Mouse (Mus musculus): Measurements from ENCODE around the gene Gm20532. TPM values are rescaled to one million over a fixed set of nuclear protein-coding genes. Genes with fewer than 3 reads are reported as not detected.

Gene Gm20532
- polyA plus RNA-seq, 1 experiment from 2014 or later, result not detected

DNA sequence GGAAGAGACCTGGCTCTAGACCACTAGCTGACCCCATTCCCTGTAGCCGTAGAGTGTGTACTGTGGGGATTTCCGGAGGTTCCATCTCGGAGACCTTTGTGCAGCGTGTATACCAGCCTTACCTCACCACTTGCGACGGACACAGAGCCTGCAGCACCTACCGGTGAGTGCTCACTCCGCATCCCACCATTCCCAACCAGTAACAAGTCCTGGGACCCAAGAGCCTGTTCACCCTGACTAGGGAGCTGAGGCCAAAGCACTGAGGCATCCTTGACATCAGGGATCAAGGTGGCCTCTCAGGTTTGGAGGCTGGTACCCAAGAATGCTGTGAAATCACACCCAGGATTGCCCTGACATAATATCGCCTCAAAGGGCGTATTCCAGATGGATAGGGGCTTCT is 2.8 kb downstream of the Gm20532 start:
- Histone ChIP-seq H3K9ac (ENCODE audit: low read length) (peak overlapping the region; percentile 83), H3K9me3 (ENCODE audit: control insufficient read depth, low read length) (no peaks in the 10 kb centered on the region), H3K4me1 (replicated peaks; ENCODE audit: control insufficient read depth, insufficient read depth, low read length) (peaks cover 21% of the 10 kb centered on the region), H3K4me2 (ENCODE audit: low read depth, low read length) (peak overlapping the region; percentile 84), H3K27ac (ENCODE audit: low read length) (peak overlapping the region; percentile 87; the same call in 1 of the 2 replicates), H3K4me3 (ENCODE audit: low read length) (peak overlapping the region; percentile 71), H3K36me3 (ENCODE audit: control insufficient read depth, insufficient read depth, low read length) (peaks cover 13% of the 10 kb centered on the region), H3K27me3 (ENCODE audit: control insufficient read depth, insufficient read depth, low read depth, low read length) (no peaks in the 10 kb centered on the region)
- WGBS, result 73% methylated on average over 10 of the region's 10 CpGs
- no peak for ATAC-seq (ENCODE audit: low read depth)

DNA sequence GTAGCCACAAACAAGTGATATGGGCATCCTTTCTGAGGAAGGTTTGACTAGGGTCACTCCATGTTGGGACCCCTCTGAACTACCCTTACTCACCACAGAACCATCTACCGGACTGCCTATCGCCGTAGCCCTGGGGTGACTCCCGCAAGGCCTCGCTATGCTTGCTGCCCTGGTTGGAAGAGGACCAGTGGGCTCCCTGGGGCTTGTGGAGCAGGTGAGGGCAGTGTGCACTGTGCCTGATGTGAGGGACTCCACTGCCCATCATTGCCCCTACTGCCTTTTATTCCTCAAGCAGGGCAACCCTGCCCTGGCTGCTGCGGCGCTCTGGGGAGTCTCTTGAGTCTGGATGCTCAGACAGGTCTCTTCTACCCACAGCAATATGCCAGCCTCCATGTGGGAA is 3.8 kb downstream of the Gm20532 start:
- Histone ChIP-seq H3K9me3 (ENCODE audit: control insufficient read depth, low read length) (no peaks in the 10 kb centered on the region), H3K27ac (ENCODE audit: low read length) (peak overlapping the region; percentile 41; the same call in 1 of the 2 replicates), H3K27me3 (ENCODE audit: control insufficient read depth, insufficient read depth, low read depth, low read length) (no peaks in the 10 kb centered on the region), H3K36me3 (ENCODE audit: control insufficient read depth, insufficient read depth, low read length) (peaks cover 17% of the 10 kb centered on the region), H3K9ac (ENCODE audit: low read length) (peak overlapping the region; percentile 83), H3K4me1 (replicated peaks; ENCODE audit: control insufficient read depth, insufficient read depth, low read length) (peaks cover 21% of the 10 kb centered on the region), H3K4me2 (ENCODE audit: low read depth, low read length) (peak overlapping the region; percentile 41), H3K4me3 (ENCODE audit: low read length) (peak overlapping the region; percentile 71)
- 87% methylated on average over 7 of the region's 7 CpGs for WGBS
- no peak for ATAC-seq (ENCODE audit: low read depth)

DNA sequence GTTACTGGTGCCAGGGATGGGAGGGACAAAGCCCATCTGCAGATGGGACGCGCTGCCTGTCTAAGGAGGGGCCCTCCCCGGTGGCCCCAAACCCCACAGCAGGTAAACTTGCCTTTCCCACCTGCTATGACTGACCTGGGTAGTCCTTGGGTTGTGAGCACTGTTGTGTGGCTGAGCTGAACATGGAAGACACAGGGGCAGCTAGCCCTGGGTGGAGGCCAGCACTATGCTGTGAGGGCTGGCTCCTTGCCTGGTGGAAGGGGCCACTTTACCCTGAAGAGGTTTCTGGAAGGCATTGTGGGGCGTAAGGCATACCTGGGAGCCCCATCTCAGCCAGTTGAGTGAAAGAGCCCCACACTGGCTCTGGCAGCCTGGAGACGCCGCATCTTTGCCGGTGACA is 4.5 kb downstream of the Gm20532 start:
- Histone ChIP-seq H3K27ac (ENCODE audit: low read length) (peak overlapping the region; percentile 61), H3K4me1 (replicated peaks; ENCODE audit: control insufficient read depth, insufficient read depth, low read length) (peaks cover 21% of the 10 kb centered on the region), H3K36me3 (ENCODE audit: control insufficient read depth, insufficient read depth, low read length) (peaks cover 19% of the 10 kb centered on the region), H3K4me2 (ENCODE audit: low read depth, low read length) (peak overlapping the region; percentile 41), H3K9ac (ENCODE audit: low read length) (peak overlapping the region; percentile 83), H3K27me3 (ENCODE audit: control insufficient read depth, insufficient read depth, low read depth, low read length) (no peaks in the 10 kb centered on the region), H3K4me3 (ENCODE audit: low read length) (peak overlapping the region; percentile 14; the same call in 1 of the 2 replicates), H3K9me3 (ENCODE audit: control insufficient read depth, low read length) (no peaks in the 10 kb centered on the region)
- no peak for ATAC-seq (ENCODE audit: low read depth)
- 82% methylated on average over 7 of the region's 7 CpGs for WGBS

DNA sequence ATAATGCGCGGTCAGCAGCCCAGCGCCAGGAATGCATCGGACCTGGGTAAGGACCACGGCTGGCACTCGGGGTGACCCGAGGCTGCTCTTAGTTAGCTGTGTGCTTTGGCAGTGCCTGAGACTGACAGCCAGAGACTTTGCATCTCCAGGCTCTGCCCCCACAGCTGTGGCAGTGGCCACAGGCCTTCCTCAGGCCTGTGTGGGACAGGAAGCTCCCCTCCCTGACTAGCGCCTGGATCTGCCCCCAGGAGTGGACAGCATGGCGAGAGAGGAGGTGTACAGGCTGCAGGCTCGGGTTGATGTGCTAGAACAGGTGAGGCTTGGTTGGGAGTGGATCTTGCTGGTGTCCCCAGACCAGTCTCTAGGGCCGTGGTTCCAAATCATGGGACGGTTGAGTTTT is 5.0 kb downstream of the Gm20532 start:
- ATAC-seq (ENCODE audit: low read depth), result no peak
- H3K4me2 ChIP-seq (ENCODE audit: low read depth, low read length), result peak overlapping the region; percentile 41
- H3K27me3 ChIP-seq (ENCODE audit: control insufficient read depth, insufficient read depth, low read depth, low read length), result no peaks in the 10 kb centered on the region
- H3K27ac ChIP-seq (ENCODE audit: low read length), result peak overlapping the region; percentile 61
- peaks cover 18% of the 10 kb centered on the region for H3K4me1 ChIP-seq (replicated peaks; ENCODE audit: control insufficient read depth, insufficient read depth, low read length)
- no peaks in the 10 kb centered on the region for H3K9me3 ChIP-seq (ENCODE audit: control insufficient read depth, low read length)
- WGBS, result 69% methylated on average over 12 of the region's 12 CpGs
- peaks cover 20% of the 10 kb centered on the region for H3K36me3 ChIP-seq (ENCODE audit: control insufficient read depth, insufficient read depth, low read length)
- H3K9ac ChIP-seq (ENCODE audit: low read length), result peak overlapping the region; percentile 83; the same call in 1 of the 2 replicates
- peak overlapping the region; percentile 14; the same call in 1 of the 2 replicates for H3K4me3 ChIP-seq (ENCODE audit: low read length)

DNA sequence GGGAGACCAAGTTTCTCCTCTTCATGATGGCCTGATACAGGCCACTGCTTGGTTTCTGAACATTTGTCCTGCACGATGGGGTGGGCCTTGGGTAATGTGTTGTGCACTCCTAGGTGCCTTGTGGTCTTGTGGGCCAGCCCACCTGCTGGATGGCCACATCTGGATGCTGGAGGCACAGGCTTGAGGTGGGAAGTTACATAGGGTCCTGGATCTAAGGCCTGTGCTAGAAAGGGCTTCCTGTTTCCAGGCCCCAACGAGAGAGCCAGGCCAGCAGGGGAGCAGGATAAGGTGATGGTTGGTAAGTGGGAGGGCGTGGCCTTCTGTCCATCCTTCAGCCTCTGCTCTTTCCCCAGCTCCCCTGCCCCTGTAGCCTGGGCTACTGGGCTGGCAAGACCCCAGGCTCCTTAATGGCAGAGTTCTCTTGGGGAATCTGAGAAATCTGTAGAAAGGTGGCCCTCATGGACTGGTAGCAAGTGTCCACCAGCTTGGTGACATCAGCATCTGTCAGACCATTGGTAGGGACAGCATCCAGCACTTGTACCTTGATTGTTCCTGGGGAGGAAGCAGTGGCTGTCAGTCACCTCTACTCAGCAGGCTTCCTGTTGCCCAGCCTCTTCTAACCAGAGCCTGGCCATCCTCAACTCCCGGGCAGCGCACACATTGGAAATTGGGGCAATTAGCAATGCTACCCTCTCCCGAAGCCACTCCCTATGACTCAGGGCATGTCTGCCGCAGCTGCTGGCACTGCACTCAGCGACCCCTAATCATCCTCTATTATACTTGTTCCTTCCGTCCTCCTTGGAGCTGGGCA is 7.0 kb downstream of the Gm20532 start:
- no peak overlapping the region for H3K9ac ChIP-seq (ENCODE audit: low read length)
- H3K27ac ChIP-seq (ENCODE audit: low read length), result no peak overlapping the region
- no peak overlapping the region for H3K4me2 ChIP-seq (ENCODE audit: low read depth, low read length)
- peaks cover 20% of the 10 kb centered on the region for H3K36me3 ChIP-seq (ENCODE audit: control insufficient read depth, insufficient read depth, low read length)
- WGBS, result 66% methylated on average over 9 of the region's 9 CpGs
- H3K4me1 ChIP-seq (replicated peaks; ENCODE audit: control insufficient read depth, insufficient read depth, low read length), result peaks cover 10% of the 10 kb centered on the region
- H3K9me3 ChIP-seq (ENCODE audit: control insufficient read depth, low read length), result no peaks in the 10 kb centered on the region
- ATAC-seq (ENCODE audit: low read depth), result peak; percentile 13
- H3K27me3 ChIP-seq (ENCODE audit: control insufficient read depth, insufficient read depth, low read depth, low read length), result no peaks in the 10 kb centered on the region
- H3K4me3 ChIP-seq (ENCODE audit: low read length), result no peak overlapping the region

DNA sequence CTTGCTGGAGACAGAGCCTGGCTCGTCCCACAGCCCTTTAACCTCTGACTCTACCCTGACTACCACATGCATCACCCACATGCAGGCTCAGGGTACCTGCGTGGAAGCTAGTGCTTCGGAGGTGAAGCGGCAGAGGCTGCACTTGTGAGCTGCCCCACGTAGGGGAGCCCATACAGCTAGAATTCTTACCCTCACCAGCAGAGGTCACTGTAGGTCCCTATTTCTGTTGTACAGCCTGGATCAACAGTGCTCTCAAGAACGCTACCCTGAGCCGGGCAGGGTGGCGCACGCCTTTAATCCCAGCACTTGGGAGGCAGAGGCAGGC is 7.5 kb downstream of the Gm20532 start:
- Histone ChIP-seq H3K27ac (ENCODE audit: low read length) (no peak overlapping the region), H3K4me2 (ENCODE audit: low read depth, low read length) (no peak overlapping the region), H3K4me1 (replicated peaks; ENCODE audit: control insufficient read depth, insufficient read depth, low read length) (peaks cover 9% of the 10 kb centered on the region), H3K4me3 (ENCODE audit: low read length) (no peak overlapping the region), H3K36me3 (ENCODE audit: control insufficient read depth, insufficient read depth, low read length) (peaks cover 20% of the 10 kb centered on the region), H3K9ac (ENCODE audit: low read length) (no peak overlapping the region), H3K9me3 (ENCODE audit: control insufficient read depth, low read length) (no peaks in the 10 kb centered on the region), H3K27me3 (ENCODE audit: control insufficient read depth, insufficient read depth, low read depth, low read length) (no peaks in the 10 kb centered on the region)
- peak; percentile 32 for ATAC-seq (ENCODE audit: low read depth)
- WGBS, result 51% methylated on average over 9 of the region's 9 CpGs

DNA sequence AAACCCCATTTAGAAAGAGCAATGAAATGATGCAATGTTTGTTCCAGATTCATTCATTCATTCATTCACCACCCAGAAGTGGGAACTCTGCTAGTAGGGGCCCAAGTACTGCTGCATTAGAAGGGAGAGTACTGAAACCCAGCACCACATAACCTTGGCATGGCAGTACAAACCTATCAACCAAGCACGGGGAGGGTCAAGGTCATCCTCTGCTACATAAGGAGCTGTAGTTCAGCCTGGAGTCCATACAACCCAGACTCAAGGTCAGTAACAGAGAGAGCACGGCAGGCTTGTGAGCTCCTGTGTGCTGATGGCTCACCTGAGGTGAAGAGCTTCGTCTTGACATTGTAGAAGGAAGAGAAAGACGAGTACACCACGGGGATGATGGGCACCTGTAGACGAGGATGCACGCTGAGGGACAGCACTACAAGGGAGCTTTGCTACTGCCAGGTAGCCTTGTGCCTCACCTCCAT is 8.1 kb downstream of the Gm20532 start:
- Histone ChIP-seq H3K4me2 (ENCODE audit: low read depth, low read length) (no peak overlapping the region), H3K9me3 (ENCODE audit: control insufficient read depth, low read length) (no peaks in the 10 kb centered on the region), H3K9ac (ENCODE audit: low read length) (no peak overlapping the region), H3K27me3 (ENCODE audit: control insufficient read depth, insufficient read depth, low read depth, low read length) (no peaks in the 10 kb centered on the region), H3K4me1 (replicated peaks; ENCODE audit: control insufficient read depth, insufficient read depth, low read length) (peaks cover 9% of the 10 kb centered on the region), H3K36me3 (ENCODE audit: control insufficient read depth, insufficient read depth, low read length) (peaks cover 20% of the 10 kb centered on the region), H3K4me3 (ENCODE audit: low read length) (no peak overlapping the region), H3K27ac (ENCODE audit: low read length) (no peak overlapping the region)
- 82% methylated on average over 7 of the region's 7 CpGs for WGBS
- ATAC-seq (ENCODE audit: low read depth), result peak; percentile 23

DNA sequence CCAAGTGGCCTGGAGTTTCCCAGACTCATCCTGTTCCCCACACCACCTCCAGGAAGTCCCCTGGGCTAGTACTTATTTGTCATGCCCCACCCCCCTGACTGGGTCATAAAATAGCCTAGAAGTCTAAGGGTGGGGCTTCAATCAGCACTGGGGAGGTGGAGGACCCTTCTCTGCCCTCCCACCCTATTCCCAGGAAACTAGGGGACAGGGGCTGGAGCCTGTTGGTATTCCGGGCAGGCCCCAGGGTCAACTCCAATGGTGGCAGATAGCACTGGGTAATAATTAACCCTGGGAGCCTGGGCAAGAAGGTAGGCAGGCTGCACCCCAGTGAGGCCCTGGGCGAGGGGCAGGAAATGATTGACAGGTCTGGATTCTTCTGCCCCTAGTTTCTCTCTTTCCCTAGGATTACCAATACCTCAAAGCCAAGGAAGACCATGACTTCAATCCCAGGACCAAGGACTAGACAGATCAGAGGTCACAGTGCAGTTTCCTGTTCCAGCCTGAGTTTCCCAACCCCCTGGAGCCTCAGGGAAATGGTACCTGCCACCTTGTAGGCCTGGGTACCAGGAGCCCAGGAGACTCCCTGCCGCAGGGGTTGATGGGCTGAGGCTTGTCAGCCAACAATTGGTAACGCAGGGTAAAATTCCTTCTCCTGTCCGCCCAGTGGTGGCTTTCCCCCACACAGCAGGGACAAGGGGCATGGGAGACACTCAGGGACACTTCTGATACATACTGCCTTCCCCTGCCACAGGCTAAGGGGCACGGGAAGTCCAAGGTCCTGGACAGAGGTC is 8.7 kb downstream of the Gm20532 start:
- peaks cover 9% of the 10 kb centered on the region for H3K4me1 ChIP-seq (replicated peaks; ENCODE audit: control insufficient read depth, insufficient read depth, low read length)
- H3K9ac ChIP-seq (ENCODE audit: low read length), result no peak overlapping the region
- WGBS, result 44% methylated on average over 6 of the region's 6 CpGs
- no peaks in the 10 kb centered on the region for H3K9me3 ChIP-seq (ENCODE audit: control insufficient read depth, low read length)
- H3K4me3 ChIP-seq (ENCODE audit: low read length), result no peak overlapping the region
- H3K36me3 ChIP-seq (ENCODE audit: control insufficient read depth, insufficient read depth, low read length), result peaks cover 20% of the 10 kb centered on the region
- no peak overlapping the region for H3K4me2 ChIP-seq (ENCODE audit: low read depth, low read length)
- no peak overlapping the region for H3K27ac ChIP-seq (ENCODE audit: low read length)
- ATAC-seq (ENCODE audit: low read depth), result peak; percentile 41
- no peaks in the 10 kb centered on the region for H3K27me3 ChIP-seq (ENCODE audit: control insufficient read depth, insufficient read depth, low read depth, low read length)

DNA sequence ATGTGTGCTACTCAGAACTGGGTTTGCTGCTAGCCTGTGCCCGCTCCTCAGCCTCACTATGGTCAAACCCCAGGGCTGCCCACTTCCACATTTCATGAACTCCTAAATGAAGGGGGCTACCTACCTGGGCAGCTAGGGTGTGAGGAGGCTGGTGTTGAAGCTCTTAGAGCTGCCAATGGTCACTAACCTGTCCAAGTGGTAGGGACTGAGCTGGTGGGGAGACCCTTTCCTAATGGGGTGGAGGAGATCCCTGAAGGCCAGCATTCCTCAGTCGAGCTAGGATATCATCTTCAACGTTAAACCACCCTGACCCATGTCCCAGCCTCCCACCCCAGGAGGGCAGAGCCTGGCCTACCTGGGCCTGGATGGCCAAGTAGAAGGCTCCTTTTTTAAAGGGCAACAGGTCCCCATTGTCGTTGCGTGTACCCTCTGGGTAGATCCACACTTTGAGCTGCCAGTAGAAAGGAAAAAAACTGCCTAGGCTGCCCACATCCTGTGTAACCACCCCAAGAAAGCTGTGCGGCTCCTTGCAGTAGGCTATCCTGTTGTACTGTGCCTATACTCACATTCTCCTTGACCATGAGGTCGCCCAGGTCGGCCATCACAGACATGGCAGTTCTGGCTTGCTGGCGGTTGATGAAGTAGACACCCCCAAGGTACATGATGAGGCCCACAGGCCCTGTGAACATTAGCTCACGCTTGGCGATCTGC is 9.4 kb downstream of the Gm20532 start:
- Histone ChIP-seq H3K27ac (ENCODE audit: low read length) (no peak overlapping the region), H3K27me3 (ENCODE audit: control insufficient read depth, insufficient read depth, low read depth, low read length) (no peaks in the 10 kb centered on the region), H3K4me2 (ENCODE audit: low read depth, low read length) (no peak overlapping the region), H3K9ac (ENCODE audit: low read length) (no peak overlapping the region), H3K4me3 (ENCODE audit: low read length) (no peak overlapping the region), H3K4me1 (replicated peaks; ENCODE audit: control insufficient read depth, insufficient read depth, low read length) (peaks cover 8% of the 10 kb centered on the region), H3K9me3 (ENCODE audit: control insufficient read depth, low read length) (no peaks in the 10 kb centered on the region), H3K36me3 (ENCODE audit: control insufficient read depth, insufficient read depth, low read length) (peaks cover 17% of the 10 kb centered on the region)
- ATAC-seq (ENCODE audit: low read depth), result no peak
- 77% methylated on average over 11 of the region's 11 CpGs for WGBS
